Mouse (Mus musculus): ENCODE results near the gene Negr1.

Negr1 gene

DNA sequence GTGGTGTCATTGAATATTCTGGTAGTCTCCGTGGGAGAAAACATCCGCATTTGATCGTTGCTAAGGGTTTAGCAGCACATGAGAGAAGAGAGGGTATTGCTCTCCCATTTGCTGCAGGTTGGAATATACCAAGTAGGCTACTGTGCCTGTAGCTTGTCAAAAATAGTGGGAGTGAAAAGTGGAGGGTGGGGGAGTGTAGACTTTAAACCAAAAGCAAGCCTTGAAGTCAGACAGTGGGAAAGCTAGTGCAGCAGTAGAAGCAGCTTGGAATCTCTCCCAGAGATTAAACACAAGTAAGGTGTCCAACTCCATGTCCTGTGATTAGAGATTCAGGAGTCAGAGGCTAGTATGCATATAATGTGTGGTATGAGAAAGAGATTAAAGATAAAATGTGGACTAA, 248.2 kb downstream of the Negr1 start:
- DNase-seq: no peak

DNA sequence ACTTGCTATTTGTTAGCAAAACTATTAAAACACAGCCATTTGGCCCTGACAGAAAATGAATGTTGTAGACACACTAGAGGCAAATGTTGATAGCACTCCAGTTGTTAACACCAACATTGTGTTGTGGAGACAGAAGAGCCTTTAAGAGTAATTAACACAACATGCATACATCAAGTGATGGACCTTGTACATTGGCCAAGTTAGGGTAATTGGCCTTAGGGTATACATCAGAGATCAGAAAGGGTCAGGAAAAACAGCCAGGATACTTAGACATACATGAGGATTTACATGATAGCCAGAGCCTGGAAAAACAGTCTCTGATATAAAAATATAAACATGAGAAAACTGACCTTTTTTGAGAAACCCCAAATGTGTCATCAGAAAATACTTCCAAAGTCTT, 255.3 kb downstream of the Negr1 start:
- DNase-seq: no peak

DNA sequence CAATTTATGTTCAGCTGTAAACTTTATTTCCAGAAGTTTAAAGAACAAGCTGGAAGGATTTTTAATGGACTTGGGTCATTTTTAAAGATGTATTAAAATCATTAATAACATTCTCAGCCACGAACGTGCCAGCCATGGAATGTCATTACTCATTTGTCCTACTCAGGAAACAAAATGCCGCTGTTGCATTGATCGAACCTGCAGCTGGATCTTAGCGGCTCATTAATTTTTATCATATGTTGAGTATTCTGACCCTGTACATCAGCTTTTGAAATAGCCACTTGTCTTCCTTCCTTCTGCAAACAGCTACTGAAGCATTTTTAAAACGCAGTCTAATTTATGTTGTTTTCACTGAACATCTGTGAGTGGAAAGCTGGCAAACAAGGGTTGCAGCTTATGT, 255.9 kb downstream of the Negr1 start:
- DNase-seq: peak; percentile 6

DNA sequence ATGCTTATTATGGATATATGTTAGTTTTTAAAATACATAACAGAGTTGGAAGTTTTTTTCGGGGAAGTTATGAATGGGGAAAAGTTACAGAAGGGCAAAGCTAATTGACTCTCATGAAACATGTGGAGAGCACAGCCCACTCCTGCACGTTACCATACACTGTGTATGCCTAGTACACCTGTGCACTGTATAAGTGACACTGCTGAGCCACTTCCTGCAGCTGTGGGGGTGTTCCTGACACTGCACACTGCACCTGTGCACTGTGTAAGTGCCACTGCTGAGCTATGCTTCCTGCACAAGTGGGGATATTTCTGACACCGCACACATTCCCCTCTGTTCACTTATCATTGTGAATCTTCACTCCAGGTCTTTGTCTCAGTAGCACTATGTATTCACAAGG, 261.4 kb downstream of the Negr1 start:
- DNase-seq: no peak

DNA sequence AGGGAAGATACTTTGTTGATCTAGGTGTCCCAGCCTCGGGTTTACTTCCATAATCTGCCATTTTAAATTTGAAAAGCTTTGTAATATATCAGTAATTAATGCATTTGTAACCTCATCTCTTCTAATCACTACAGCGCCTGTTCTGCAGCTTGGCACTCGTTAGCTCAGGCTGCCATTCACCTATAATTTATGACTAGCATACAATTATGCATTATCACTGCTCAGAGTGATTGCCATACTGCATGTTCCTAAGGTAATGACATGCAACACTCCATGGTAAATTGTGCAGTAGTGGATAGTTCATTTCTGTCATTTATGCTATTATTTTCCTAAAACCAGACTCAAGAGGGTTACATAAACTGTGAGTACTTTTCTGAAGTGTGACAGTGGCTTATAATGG, 272.3 kb downstream of the Negr1 start:
- DNase-seq: no peak

DNA sequence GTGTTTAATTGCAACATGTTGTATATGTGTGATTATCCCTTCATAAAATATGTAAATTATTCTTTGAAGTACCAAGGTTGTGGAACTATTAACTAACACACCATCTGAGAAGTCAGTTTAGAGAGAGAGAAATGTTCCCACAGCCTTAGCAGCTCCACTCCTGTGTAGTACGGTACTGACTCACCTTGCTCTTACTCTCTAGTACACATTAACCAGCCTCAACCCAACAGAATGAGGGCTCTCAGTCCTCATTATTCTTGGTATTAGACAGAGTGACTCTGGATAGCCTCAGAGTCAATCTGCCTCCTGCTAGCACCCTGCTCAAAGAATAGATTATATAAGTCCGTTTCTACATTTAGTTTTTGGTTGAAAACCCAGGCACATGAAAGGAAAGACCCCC, 277.0 kb downstream of the Negr1 start:
- DNase-seq: no peak

DNA sequence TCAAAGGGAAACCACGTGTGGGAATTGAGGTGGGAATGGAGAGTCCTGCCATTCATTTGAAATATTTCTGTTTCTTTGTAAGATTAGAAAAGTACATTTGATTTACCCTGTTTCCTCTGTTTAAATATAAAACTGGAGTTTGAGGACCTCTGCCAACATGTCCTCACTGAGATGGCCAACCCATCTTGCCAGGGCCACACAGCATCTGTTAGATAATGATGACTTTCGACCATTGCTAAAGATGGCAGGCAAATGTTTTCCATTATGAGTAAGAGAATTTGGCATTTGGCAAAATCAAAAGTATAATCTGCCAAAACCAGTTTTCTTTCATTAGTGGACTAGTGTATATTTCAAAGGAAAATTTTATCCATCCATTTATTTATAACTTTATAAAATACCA, 286.8 kb downstream of the Negr1 start:
- DNase-seq: no peak

DNA sequence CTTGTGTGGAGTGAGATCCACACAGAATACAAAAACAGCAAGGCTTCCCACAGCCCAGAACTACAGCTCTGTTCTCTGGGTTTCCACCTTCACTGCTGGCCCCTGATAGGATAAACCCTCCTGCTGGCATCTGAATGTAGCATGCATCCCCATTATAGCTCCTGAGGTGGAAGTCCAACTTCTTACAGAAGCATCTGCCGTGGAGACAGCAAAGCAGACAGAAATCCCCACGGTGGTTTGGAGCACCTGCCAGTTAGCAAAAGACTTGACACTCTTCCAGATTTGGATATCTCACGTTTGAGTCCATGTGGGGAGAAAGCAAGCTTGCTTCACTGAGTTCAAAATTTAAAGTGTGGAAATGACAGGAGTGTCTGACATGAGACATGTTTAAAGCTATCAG, 290.3 kb downstream of the Negr1 start:
- no peak for DNase-seq

DNA sequence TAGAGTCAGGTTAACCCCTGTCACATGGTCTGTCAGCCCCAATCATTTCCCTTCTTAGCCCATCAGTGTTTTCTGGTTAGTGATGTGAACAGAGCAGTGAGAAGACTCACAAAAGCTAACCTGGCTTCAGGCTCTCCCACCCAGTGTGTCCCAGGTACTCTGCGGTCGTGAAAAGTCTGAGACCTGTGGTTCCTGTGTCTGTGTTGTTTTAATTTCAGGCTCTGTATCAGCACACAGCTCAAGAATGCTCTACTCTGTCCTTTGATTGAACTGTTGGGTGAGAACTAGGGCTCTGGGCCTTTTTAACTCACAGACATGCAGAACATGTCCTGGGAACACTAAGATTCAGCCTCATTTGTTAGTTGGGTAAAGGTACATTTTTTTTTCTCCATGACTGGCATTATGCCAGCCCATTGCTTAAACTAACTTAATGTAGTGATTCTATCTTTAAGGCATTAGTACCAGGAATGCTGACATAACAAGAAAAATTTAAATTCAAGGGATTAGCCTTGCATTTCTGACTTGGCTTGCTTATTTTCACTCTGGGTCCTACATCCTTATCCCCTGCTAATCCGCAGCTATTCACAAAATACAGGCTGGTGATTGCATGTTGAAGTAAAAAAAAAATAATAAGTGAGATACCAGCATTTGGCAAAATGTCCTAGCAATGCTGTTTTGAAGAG, 308.8 kb downstream of the Negr1 start:
- DNase-seq: no peak

DNA sequence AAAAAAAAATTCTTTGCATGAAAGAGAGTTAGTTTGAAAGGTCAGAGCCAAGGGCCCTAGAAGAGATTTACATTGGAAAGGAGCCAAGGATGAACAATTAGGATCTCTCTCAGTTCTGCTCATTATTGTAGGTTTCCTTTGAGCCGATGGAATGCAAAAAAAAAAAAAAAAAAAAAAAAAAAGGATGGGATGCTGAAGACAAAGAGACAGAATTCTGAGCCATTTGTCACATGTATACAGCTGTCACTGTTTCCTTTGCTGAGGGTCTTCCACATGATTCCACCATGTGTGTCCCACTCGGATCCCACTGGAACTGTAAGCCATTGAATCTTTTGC, 309.3 kb downstream of the Negr1 start:
- no peak for DNase-seq

DNA sequence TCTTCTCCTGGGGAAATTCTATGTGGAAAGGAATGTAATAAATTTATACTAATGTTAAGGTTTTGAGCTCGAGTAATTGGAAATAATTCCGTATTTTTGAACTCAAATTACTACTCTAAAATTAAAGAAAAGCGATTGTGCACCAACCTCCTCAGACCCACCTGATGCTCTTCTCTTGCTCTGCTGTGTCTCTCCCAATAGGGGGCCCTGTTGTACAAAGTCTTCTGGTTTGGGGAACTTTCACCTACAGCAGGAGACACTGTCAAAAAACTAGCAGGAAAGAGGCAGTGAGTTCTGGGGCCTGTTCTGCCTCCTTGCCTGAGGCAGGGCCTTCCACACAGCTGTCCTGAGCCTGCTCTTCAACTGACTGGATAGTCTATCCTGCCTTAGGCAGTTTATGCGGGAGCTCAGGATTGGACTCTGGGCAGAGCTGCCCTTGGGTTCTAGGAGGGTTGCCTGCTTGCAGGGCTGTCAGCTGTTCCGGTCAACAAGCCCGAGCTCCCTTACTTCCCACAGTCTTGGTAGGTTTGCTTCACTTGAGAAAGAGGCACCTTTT, 310.1 kb downstream of the Negr1 start:
- DNase-seq: peak; percentile 47

DNA sequence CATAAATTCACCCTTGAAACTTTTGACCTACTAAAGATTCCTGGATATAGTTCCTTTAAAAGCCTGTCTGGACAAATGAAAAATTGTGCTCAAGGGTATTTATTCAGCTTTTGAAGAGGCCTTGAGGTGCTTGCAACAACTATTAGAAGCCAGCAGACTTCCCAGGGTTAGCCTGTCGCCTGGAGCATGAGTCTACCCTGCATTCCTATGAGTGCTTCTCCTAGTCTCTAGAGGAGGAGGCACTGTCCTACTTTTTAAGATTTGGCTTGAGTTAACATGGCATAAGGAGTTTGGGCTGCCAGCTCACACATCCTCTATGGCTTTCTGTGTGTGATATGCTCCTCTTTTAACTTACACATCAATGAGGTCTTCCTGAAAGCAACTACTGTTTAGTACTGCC, 315.0 kb downstream of the Negr1 start:
- DNase-seq: no peak

DNA sequence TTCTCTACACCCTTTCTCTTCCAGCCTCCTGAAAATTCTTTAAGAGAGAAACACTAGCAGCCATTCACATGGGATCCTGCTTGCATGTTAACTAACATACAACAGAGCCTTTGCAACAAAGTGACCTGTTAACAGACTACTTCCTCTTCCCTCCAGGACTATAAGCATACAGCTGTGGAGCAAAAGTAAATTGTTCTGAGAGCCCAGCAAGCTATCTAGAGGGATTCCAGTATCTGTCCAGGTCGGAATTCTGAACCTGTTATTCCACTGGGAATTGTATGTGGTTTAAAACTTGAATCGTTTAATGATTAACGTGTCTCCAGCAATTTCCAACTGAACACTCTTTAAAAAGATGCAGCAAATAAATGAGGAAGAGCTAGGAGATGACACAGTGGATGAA, 320.5 kb downstream of the Negr1 start:
- no peak for DNase-seq

DNA sequence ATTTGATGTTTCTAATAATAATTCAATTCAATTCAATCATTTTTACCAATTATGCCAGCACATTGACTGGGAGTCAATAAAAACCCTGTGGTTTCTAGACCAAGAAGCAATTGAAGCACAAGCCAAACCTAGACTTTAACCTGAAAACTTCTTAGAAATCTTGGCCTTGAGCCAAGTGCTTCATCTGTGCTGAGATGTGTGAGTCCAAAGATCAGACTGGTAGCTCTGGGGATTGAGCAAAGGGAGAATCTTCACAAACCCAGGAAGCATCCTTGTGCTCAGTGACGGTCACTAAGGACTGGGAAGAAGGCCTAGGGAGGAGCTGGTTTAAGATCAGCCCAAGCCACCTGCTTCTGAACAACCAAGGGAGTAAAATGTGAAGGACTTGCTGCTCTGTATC, 322.3 kb downstream of the Negr1 start:
- no peak for DNase-seq

DNA sequence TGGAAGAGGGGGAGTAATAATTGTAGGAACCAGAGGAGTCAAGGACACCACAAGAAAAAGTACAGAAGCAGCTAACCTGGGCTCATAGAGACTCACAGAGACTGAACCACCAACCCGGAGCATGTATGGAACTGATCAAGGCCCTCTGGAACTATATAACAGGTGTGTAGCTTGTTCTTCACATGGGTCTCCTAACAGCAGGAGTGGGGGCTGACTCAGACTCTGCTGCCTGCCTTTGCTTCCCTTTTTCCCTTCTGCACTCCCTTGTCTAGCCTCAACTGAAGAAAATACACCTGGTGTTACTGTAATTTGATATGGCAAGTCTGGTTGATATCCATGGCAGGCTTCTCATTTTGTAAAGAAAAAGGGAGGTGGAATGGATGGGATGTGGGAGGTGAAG, 324.1 kb downstream of the Negr1 start:
- DNase-seq: no peak

DNA sequence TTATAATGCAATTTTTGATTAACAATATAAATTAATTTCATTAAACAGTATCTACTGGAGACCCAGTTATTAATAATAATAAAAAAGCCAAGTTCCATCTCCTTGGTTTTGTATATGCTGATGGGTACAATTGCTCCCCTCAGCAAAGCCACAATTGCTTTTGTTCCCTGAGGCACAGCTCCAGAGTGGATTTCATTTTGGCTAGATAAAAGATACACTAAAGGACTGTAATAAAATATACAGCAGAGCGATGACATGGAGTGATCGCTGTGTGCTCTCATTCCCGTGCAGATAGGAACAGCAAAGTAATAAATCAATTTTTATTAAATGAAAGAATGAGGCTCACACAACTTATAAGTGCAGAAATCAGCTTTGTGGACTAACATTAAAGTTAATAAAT, 325.3 kb downstream of the Negr1 start:
- DNase-seq: no peak

DNA sequence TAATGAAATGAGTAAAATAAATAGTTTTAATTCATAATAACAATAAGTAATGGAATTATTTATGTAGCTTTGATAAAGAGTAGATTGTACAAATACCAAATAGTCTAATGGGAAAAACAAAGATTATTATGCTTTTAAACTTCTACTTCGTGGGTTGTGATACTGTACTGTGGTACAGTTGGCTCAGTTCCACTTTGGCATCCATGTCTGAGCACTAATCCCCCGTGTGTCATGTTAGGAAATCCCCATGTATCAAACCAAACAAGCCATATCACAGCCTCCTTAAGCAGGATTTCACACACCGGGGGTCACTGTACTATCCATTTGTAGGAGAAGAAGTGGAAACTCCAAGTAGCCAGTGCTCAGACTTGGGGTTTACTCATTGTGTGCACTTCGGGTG, 329.4 kb downstream of the Negr1 start:
- DNase-seq: no peak

DNA sequence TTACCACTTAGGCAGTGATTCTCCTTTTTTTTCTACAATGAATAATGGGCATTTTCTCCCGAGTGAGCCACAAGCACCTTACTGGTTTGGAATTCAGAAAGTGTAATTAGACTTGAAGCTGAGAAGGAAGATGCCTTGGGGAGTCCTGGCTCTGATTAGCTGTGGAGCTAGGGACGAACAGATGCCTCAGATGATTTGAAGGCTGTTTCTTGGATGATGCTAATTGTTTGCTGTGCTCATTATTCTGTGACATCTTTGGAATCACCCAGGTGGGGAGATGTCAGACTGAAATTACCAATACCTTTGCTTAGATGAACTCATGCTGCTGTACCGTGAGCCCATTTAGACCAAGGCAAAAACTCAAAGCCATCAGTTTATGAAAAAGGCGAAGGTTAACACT, 333.7 kb downstream of the Negr1 start:
- no peak for DNase-seq

DNA sequence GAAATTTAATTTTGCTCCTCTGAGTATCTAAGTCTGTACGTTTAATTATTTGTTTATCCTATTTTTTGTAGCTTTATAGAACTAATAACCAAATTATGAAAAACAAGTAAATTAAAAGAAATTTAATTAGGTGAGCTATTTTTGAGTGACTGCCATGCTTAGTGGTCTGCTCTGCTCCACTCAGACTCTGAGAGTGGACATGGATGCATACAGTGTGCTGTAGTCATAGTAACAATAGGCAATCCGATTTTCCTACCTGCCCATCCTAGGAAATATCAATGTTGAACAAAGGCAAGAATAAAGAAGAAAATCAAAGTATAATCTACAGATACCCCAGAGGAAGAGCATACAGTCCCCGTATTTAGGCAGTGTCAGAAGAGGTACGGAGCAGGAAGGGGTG, 334.5 kb downstream of the Negr1 start:
- DNase-seq: no peak

DNA sequence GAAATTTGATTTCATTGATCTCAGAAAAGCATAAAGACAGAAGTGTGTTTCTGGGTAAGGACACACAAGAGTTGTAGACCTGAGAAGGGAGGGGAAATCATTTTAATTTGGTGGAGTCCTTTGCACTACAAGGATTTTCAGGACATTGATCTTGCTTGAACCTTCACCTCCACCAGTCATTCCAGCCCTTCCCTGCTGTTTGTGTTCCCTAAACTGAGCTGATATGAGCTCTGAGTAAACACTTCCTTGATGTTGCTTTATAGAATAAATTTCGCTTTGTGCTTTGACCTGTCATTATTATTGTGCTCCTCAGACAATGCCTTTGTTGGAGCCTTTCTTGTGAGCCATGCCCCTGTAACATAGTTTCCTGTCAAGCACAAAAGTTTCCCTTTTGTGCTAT, 335.0 kb downstream of the Negr1 start:
- no peak for DNase-seq

DNA sequence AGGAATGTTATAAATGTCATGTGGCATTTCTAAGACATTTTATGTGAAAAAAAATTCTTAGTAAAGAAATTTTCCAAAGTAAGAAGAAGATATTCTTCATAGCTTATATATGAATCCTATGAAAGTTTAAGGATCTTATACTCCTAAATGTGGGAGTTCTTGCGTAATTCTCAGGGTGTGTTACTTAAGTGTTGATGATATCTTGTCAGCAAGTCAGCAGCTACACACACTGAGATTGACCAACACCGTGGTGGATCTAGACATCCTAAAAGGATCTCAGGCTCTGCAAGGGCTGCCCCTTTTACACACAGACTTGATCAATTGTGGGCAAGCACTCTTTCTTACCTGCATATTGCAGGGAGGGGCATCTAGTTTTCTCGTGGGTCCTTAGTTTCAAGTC, 339.5 kb downstream of the Negr1 start:
- DNase-seq: no peak

DNA sequence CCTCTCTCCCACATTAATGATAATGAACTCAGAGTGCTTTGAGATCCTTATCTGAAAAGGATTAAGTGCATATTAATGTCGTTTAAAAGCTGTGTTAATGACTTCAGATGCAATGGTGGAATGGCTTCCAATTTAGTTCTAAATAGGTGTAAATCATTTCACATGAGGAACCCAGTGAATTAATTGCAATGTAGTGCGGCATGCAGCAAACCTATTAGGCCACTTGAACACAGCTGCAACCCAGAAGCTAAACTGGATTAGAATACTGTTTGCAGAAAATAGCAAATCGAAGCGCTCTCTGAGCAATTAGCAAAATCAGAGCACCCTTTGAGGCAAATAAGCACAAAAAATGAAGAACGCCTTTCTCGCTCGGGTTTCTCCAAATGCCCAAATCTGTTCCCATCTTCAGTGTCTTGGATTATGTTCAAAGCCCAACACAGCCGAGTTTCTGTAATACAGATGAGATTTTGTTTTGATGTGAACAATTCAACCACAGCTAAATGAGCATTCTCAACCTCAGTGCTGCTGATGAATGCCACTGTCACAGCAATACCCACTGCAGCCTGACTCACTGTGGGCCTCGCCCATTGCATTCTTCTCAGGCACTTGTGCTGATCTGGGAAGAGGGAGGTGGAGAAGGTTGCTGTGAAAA, 342.5 kb downstream of the Negr1 start:
- DNase-seq: no peak

DNA sequence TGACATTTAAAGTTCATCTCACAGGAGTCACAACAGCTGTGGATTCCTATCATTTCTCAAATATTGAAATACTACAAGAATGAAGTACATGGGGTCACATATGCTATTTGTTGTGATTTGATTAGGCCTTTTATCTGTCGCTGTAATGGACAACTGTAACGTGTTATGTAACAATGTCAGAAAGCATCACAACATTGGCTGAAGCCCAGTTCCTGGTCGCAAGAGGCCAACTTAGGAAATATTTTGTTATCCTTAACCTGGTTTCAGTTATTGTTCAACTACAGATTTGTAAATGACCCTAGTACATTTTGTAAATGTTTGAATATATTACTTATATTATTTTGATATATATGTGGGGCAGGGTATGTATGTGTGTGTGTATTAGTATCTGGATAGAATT, 351.2 kb downstream of the Negr1 start:
- no peak for DNase-seq

DNA sequence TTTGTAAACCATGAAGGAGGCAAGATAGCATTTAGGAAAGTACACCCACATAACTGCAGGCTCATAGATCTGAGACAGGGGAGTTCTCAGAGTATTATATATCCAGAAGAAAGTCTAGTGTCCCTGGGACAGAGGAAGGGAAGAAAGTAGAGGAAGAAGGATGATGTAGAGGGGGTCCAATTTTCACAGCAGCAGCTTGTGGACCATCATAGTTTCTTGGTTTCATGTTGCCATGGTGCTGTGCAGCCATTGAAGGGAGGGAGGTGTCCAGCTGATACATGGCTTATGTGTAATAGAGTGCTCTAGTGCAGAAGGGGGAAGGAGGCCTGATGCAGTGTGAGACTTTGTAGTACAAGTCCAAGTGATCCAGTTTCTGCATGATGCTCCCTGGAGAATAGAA, 359.8 kb downstream of the Negr1 start:
- no peak for DNase-seq

DNA sequence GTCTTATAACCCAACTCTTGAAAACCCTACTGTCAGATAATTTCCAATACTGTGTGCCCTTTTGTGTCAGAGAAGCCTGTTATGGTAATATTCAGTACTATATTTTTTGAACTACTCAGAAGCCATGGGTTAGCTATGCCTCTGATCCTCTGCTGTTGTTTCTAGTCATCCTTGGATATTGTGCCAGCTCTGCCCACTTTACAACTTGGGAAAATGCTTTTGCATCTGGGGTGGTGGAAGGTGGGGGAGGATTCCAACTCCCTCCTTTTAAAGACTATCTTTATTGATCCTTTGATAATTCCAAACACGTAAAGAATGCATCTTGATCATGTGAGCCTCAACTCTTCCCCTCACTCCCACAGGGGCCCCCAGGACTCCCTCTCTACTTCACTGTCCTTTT, 361.6 kb downstream of the Negr1 start:
- DNase-seq: no peak
